Mouse (Mus musculus) cerebellum, postnatal 10 days (tissue): ENCODE results near the gene Cdc6.

Source experiments
- DNase-seq, 2 experiments: peaks; one replicate each; pipeline ENCODE4 v3.0.0; 2021; ENCODE audit warnings: mixed read lengths in 2 of 2

Gene Cdc6

GRCm38 (mm10) chr11:98962421-98963095, 55.0 kb downstream of the Cdc6 start:
- DNase-seq: no peak

GRCm38 (mm10) chr11:98963191-98964021, 55.8 kb downstream of the Cdc6 start:
- peak; percentile 74 to 83 for DNase-seq

GRCm38 (mm10) chr11:98964201-98964615, 56.6 kb downstream of the Cdc6 start:
- DNase-seq: no peak

- peak in 1 of 2 experiments; percentile 50 for DNase-seq
These were observed 57.2 kb downstream of the Cdc6 start for GRCm38 (mm10) chr11:98964616-98965415.

- no peak for DNase-seq
These were observed 57.9 kb downstream of the Cdc6 start for GRCm38 (mm10) chr11:98965416-98966077.

GRCm38 (mm10) chr11:98966499-98967141, 59.0 kb downstream of the Cdc6 start:
- DNase-seq: peak; percentile 83 to 89

GRCm38 (mm10) chr11:98968079-98968478, 60.5 kb downstream of the Cdc6 start:
- no peak for DNase-seq

GRCm38 (mm10) chr11:98968716-98969495, 61.3 kb downstream of the Cdc6 start:
- no peak for DNase-seq

- DNase-seq: peak; percentile 43 to 55
These were observed 61.9 kb downstream of the Cdc6 start for GRCm38 (mm10) chr11:98969496-98969927.

- DNase-seq: peak; percentile 55 to 66
These were observed 62.8 kb downstream of the Cdc6 start for GRCm38 (mm10) chr11:98970191-98970925.

- peak; percentile 89 to 90 for DNase-seq
These were observed 63.9 kb downstream of the Cdc6 start for GRCm38 (mm10) chr11:98971316-98972031.

GRCm38 (mm10) chr11:98972215-98972614, 64.6 kb downstream of the Cdc6 start:
- peak; percentile 95 to 97 for DNase-seq

GRCm38 (mm10) chr11:98972801-98973360, 65.3 kb downstream of the Cdc6 start:
- DNase-seq: no peak
